Mouse (Mus musculus): ENCODE measurements at regions not wholly inside any gene's neighbourhood (a gene's known extent, or its start where the extent isn't known, plus 50 kb on each side); places are given as distances from the start of the nearest gene placed in this dataset.

- Histone ChIP-seq H3K27ac (ENCODE audit: low read depth, low read length) (no peak overlapping the region), H3K4me3 (ENCODE audit: low read depth, low read length) (no peak overlapping the region), H3K36me3 (ENCODE audit: control insufficient read depth, insufficient read depth, low read length) (no peaks in the 10 kb centered on the region), H3K4me2 (no peak overlapping the region), H3K27me3 (ENCODE audit: control insufficient read depth, insufficient read depth, low read length) (no peaks in the 10 kb centered on the region), H3K4me1 (ENCODE audit: control insufficient read depth, insufficient read depth, low read length) (no peaks in the 10 kb centered on the region), H3K9ac (ENCODE audit: low read length) (no peak overlapping the region), H3K9me3 (ENCODE audit: control insufficient read depth, low read length) (no peaks in the 10 kb centered on the region)
- DNase-seq (ENCODE audit: low spot score, missing footprints) (no peak), ATAC-seq (ENCODE audit: low FRiP score) (no peak)
- WGBS = 81% methylated on average over 1 of the region's 1 CpGs
Measured at GRCm38 (mm10) chr14:106924026-106924425, 818.0 kb downstream of the Trim52 start.

- ATAC-seq (ENCODE audit: low FRiP score) (no peak), DNase-seq (ENCODE audit: low spot score, missing footprints) (no peak)
- H3K9ac ChIP-seq (ENCODE audit: low read length) = no peak overlapping the region
- 84% methylated on average over 3 of the region's 3 CpGs for WGBS
- H3K27me3 ChIP-seq (ENCODE audit: control insufficient read depth, insufficient read depth, low read length) = no peaks in the 10 kb centered on the region
- no peak overlapping the region for H3K27ac ChIP-seq (ENCODE audit: low read depth, low read length)
- no peaks in the 10 kb centered on the region for H3K36me3 ChIP-seq (ENCODE audit: control insufficient read depth, insufficient read depth, low read length)
- H3K9me3 ChIP-seq (ENCODE audit: control insufficient read depth, low read length) = no peaks in the 10 kb centered on the region
- H3K4me2 ChIP-seq = no peak overlapping the region
- H3K4me1 ChIP-seq (ENCODE audit: control insufficient read depth, insufficient read depth, low read length) = no peaks in the 10 kb centered on the region
- H3K4me3 ChIP-seq (ENCODE audit: low read depth, low read length) = no peak overlapping the region
Measured at GRCm38 (mm10) chr14:106924443-106924842, 818.4 kb downstream of the Trim52 start.

GRCm38 (mm10) chr14:106945261-106945660 is 839.3 kb downstream of the Trim52 start:
- H3K4me3 ChIP-seq (ENCODE audit: low read depth, low read length) = no peak overlapping the region
- no peaks in the 10 kb centered on the region for H3K9me3 ChIP-seq (ENCODE audit: control insufficient read depth, low read length)
- H3K9ac ChIP-seq (ENCODE audit: low read length) = no peak overlapping the region
- no peaks in the 10 kb centered on the region for H3K4me1 ChIP-seq (ENCODE audit: control insufficient read depth, insufficient read depth, low read length)
- no peak overlapping the region for H3K4me2 ChIP-seq
- no peaks in the 10 kb centered on the region for H3K27me3 ChIP-seq (ENCODE audit: control insufficient read depth, insufficient read depth, low read length)
- H3K36me3 ChIP-seq (ENCODE audit: control insufficient read depth, insufficient read depth, low read length) = no peaks in the 10 kb centered on the region
- WGBS = 100% methylated on average over 1 of the region's 1 CpGs
- ATAC-seq (ENCODE audit: low FRiP score) (no peak), DNase-seq (ENCODE audit: low spot score, missing footprints) (no peak)
- H3K27ac ChIP-seq (ENCODE audit: low read depth, low read length) = no peak overlapping the region

GRCm38 (mm10) chr14:106977958-106978357 is 872.0 kb downstream of the Trim52 start:
- H3K9ac ChIP-seq (ENCODE audit: low read length) = no peak overlapping the region
- H3K4me2 ChIP-seq = no peak overlapping the region
- H3K27me3 ChIP-seq (ENCODE audit: control insufficient read depth, insufficient read depth, low read length) = no peaks in the 10 kb centered on the region
- peaks cover 2% of the 10 kb centered on the region; the same call in 1 of the 2 replicates for H3K4me1 ChIP-seq (ENCODE audit: control insufficient read depth, insufficient read depth, low read length)
- WGBS = 93% methylated on average over 1 of the region's 1 CpGs
- no peaks in the 10 kb centered on the region for H3K36me3 ChIP-seq (ENCODE audit: control insufficient read depth, insufficient read depth, low read length)
- no peak for ATAC-seq (ENCODE audit: low FRiP score)
- no peak overlapping the region for H3K27ac ChIP-seq (ENCODE audit: low read depth, low read length)
- no peaks in the 10 kb centered on the region for H3K9me3 ChIP-seq (ENCODE audit: control insufficient read depth, low read length)
- DNase-seq (ENCODE audit: low spot score, missing footprints) = no peak
- no peak overlapping the region for H3K4me3 ChIP-seq (ENCODE audit: low read depth, low read length)

GRCm38 (mm10) chr14:106980752-106981151 is 874.8 kb downstream of the Trim52 start:
- DNase-seq (ENCODE audit: low spot score, missing footprints) (peak; percentile 85), ATAC-seq (ENCODE audit: low FRiP score) (peak; percentile 71)
- no peaks in the 10 kb centered on the region for H3K36me3 ChIP-seq (ENCODE audit: control insufficient read depth, insufficient read depth, low read length)
- 4% methylated on average over 4 of the region's 4 CpGs for WGBS
- H3K4me3 ChIP-seq (ENCODE audit: low read depth, low read length) = no peak overlapping the region
- H3K4me2 ChIP-seq = no peak overlapping the region
- no peak overlapping the region for H3K27ac ChIP-seq (ENCODE audit: low read depth, low read length)
- H3K4me1 ChIP-seq (ENCODE audit: control insufficient read depth, insufficient read depth, low read length) = peaks cover 2% of the 10 kb centered on the region; the same call in 1 of the 2 replicates
- H3K27me3 ChIP-seq (ENCODE audit: control insufficient read depth, insufficient read depth, low read length) = no peaks in the 10 kb centered on the region
- no peak overlapping the region for H3K9ac ChIP-seq (ENCODE audit: low read length)
- H3K9me3 ChIP-seq (ENCODE audit: control insufficient read depth, low read length) = no peaks in the 10 kb centered on the region

GRCm38 (mm10) chr14:106997565-106998279 is 891.7 kb downstream of the Trim52 start:
- H3K4me2 ChIP-seq = no peak overlapping the region
- no peak for DNase-seq (ENCODE audit: low spot score, missing footprints)
- no peaks in the 10 kb centered on the region for H3K27me3 ChIP-seq (ENCODE audit: control insufficient read depth, insufficient read depth, low read length)
- no peak overlapping the region for H3K27ac ChIP-seq (ENCODE audit: low read depth, low read length)
- H3K9ac ChIP-seq (ENCODE audit: low read length) = no peak overlapping the region
- ATAC-seq (ENCODE audit: low FRiP score) = no peak
- H3K4me1 ChIP-seq (ENCODE audit: control insufficient read depth, insufficient read depth, low read length) = no peaks in the 10 kb centered on the region
- no peak overlapping the region for H3K4me3 ChIP-seq (ENCODE audit: low read depth, low read length)
- no peaks in the 10 kb centered on the region for H3K36me3 ChIP-seq (ENCODE audit: control insufficient read depth, insufficient read depth, low read length)
- WGBS = 94% methylated on average over 4 of the region's 4 CpGs
- H3K9me3 ChIP-seq (ENCODE audit: control insufficient read depth, low read length) = no peaks in the 10 kb centered on the region

- no peak for ATAC-seq (ENCODE audit: low FRiP score)
- Histone ChIP-seq H3K27ac (ENCODE audit: low read depth, low read length) (no peak overlapping the region), H3K4me2 (no peak overlapping the region), H3K4me1 (ENCODE audit: control insufficient read depth, insufficient read depth, low read length) (no peaks in the 10 kb centered on the region), H3K9ac (ENCODE audit: low read length) (no peak overlapping the region), H3K36me3 (ENCODE audit: control insufficient read depth, insufficient read depth, low read length) (no peaks in the 10 kb centered on the region), H3K4me3 (ENCODE audit: low read depth, low read length) (no peak overlapping the region), H3K9me3 (ENCODE audit: control insufficient read depth, low read length) (no peaks in the 10 kb centered on the region), H3K27me3 (ENCODE audit: control insufficient read depth, insufficient read depth, low read length) (no peaks in the 10 kb centered on the region)
- DNase-seq (ENCODE audit: low spot score, missing footprints) = no peak
- 77% methylated on average over 1 of the region's 1 CpGs for WGBS
Measured at GRCm38 (mm10) chr14:107004981-107005380, 899.0 kb downstream of the Trim52 start.

GRCm38 (mm10) chr14:107009617-107010016 is 903.6 kb downstream of the Trim52 start:
- no peak for DNase-seq (ENCODE audit: low spot score, missing footprints)

GRCm38 (mm10) chr14:107033807-107034206 is 927.8 kb downstream of the Trim52 start:
- 98% methylated on average over 2 of the region's 2 CpGs for WGBS
- Histone ChIP-seq H3K4me2 (no peak overlapping the region), H3K4me1 (ENCODE audit: control insufficient read depth, insufficient read depth, low read length) (no peaks in the 10 kb centered on the region), H3K9me3 (ENCODE audit: control insufficient read depth, low read length) (no peaks in the 10 kb centered on the region), H3K9ac (ENCODE audit: low read length) (no peak overlapping the region), H3K36me3 (ENCODE audit: control insufficient read depth, insufficient read depth, low read length) (no peaks in the 10 kb centered on the region), H3K27me3 (ENCODE audit: control insufficient read depth, insufficient read depth, low read length) (no peaks in the 10 kb centered on the region), H3K27ac (ENCODE audit: low read depth, low read length) (no peak overlapping the region), H3K4me3 (ENCODE audit: low read depth, low read length) (no peak overlapping the region)
- ATAC-seq (ENCODE audit: low FRiP score) (no peak), DNase-seq (ENCODE audit: low spot score, missing footprints) (no peak)

More at GRCm38 (mm10) chr14:107009617-107010016, 903.6 kb downstream of the Trim52 start:
- Histone ChIP-seq H3K27ac (ENCODE audit: low read depth, low read length) (no peak overlapping the region), H3K27me3 (ENCODE audit: control insufficient read depth, insufficient read depth, low read length) (no peaks in the 10 kb centered on the region), H3K9me3 (ENCODE audit: control insufficient read depth, low read length) (no peaks in the 10 kb centered on the region), H3K4me2 (no peak overlapping the region), H3K36me3 (ENCODE audit: control insufficient read depth, insufficient read depth, low read length) (no peaks in the 10 kb centered on the region), H3K4me1 (ENCODE audit: control insufficient read depth, insufficient read depth, low read length) (no peaks in the 10 kb centered on the region), H3K9ac (ENCODE audit: low read length) (no peak overlapping the region), H3K4me3 (ENCODE audit: low read depth, low read length) (no peak overlapping the region)
- WGBS = 82% methylated on average over 2 of the region's 2 CpGs
- no peak for ATAC-seq (ENCODE audit: low FRiP score)

All from midbrain, embryonic 11.5 days (tissue).